Mouse (Mus musculus): Measurements from ENCODE around the gene Tm2d3.
A peak's percentile ranks its signal among the peaks of the same experiment; 100 is the strongest.

The Tm2d3 gene

DNA sequence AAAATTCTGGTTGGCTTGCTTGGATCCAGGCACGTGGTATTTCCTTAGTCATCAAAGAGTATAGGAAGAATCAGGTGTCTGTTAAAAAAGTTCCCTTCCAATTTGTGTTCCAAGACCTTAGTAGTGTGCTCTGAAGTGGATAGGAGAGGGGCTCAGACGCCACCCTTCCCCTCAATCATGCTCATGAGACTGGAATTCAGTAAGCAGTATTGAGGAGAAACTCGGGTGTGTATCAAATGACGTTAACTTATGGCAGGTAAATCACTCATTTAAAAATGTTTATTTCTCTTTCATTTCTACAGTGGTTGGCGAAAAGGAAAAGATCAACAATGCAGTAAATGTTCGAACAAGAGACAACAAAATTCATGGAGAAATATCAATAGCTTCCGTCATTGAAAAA, at the start of gene Tm2d3:
TSS of gene Tm2d3 (plus strand) at position 301 of the 400 bp plus-strand sequence.
- DNase-seq (ENCODE audit: extremely low spot score, low read depth, low spot score): no peak

DNA sequence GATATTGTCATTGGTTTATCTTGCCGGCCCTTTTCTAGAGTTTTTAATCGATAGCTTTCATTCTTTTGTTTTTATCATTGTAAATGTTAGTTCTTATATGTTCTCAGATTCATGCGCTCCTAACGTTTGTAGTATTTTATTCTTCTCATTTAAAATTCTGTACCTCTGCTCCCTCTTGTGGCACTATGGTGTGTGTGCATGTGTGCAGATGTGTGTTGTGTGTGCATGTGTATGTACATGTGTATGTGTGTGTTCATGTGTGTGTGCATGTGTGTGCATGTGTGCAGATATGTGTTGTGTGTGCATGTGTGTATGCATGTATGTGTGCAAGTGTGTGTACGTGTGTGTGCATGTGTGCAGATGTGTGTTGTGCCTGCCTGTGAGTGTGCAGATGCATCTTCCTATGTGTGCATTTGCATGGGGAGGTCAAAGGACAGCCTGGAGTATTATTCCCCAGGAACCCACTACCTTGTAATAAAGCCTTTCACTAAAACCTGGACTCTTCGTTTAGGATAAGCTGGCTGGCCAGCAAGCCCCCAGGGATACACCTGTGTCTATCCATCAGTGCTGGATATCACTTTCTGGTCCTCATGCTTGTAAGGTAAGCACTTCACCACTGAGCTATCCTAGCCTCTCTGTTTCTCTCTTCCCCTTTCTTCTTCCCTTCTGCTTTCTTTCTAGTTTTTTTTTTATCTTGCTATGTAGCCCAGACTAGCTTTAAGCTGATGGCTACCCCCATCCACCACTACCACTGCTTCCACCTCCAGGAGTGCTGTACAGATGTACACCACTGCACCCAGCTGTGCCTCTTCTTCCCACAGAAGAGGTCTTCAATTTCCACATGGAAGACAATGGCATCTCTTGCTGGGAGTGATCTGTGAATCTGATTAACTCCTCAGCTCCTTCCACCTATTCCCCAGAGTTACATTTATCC, 48.3 kb upstream of the Tm2d3 start:
- no peak for DNase-seq (ENCODE audit: extremely low spot score, low read depth, low spot score)

DNA sequence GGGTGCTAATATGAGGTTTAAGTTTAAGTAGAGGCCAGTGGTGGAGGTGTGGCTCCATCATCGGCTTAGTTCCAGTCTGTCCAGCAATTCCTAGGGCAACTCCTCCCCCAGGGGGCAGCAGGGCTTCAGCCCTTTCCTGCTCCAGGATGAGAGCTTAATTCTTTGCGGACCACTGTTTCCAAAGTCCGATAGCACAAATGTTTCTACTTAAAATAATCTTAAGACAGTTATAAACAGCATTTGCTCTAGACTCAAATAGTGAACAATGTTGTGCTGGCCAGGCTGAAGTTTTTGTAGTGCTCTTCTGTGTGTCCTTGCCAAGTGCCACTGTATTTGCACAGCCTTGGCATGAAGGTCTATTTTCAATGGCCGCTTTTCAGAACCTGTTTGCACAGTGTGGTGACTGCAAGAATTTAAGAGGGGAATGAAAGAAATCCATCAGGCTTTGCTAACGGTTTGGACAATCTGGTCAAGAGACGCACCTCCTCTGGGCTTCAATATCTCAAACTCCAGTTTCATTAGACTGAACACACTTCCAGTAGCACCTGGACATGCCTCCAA, 47.0 kb upstream of the Tm2d3 start:
- DNase-seq (ENCODE audit: extremely low spot score, low read depth, low spot score): no peak

GRCm38 (mm10) chr7:65644643-65645351, 46.2 kb upstream of the Tm2d3 start, which contains the start of gene Tarsl2:
TSS of gene Tarsl2 (plus strand) at chr7:65644898.
- DNase-seq (ENCODE audit: extremely low spot score, low read depth, low spot score): peak; percentile 56

GRCm38 (mm10) chr7:65645996-65646395, 45.0 kb upstream of the Tm2d3 start:
- DNase-seq (ENCODE audit: extremely low spot score, low read depth, low spot score): no peak

DNA sequence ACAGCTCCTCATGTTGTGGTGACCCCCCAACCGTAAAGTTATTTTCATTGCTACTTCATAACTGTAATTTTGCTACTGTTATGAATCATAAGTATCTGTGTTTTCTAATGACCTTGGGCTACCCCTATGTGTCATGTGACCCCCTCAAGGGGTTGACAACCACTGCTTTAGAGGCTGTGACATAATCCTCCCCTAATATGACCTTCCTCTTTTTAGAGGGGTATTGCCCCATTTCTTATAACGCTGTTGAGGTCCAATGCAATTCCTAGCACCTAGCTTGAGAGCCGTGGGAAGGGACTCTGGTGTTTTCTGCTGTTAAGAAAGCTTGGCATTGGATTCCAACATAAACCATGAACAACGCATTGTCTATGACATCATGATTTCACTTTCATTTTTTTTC, 40.3 kb upstream of the Tm2d3 start:
- no peak for DNase-seq (ENCODE audit: extremely low spot score, low read depth, low spot score)

DNA sequence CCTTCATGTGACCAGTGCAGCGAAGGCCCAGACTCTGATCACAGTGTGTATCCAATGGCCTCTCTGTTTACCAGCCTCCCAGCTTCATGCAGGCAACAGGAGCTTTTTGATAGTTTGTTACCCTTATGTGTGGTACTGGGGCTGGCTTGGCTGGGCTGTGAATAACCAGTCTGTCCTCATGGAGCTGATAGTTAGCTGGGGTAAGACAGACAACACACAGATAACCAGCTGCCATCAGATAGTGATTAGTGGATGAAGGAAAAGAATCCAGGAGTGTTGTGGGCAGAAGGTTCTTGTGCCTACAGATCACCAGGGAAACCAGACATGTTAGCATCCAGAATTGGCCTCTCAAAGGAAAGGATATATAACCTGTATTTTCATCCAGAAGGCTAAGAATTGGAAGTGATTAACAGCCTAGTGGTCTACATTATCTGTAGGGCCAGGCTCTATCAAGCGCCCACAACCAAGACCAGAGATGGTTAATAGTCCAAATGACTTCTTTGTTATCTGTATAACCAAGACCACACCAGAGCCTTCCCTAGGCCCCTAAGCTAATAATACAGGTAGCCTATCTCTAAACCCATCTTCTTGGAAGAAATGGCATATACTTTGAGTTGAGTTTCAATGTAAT, 33.4 kb upstream of the Tm2d3 start:
- DNase-seq (ENCODE audit: extremely low spot score, low read depth, low spot score): no peak

DNA sequence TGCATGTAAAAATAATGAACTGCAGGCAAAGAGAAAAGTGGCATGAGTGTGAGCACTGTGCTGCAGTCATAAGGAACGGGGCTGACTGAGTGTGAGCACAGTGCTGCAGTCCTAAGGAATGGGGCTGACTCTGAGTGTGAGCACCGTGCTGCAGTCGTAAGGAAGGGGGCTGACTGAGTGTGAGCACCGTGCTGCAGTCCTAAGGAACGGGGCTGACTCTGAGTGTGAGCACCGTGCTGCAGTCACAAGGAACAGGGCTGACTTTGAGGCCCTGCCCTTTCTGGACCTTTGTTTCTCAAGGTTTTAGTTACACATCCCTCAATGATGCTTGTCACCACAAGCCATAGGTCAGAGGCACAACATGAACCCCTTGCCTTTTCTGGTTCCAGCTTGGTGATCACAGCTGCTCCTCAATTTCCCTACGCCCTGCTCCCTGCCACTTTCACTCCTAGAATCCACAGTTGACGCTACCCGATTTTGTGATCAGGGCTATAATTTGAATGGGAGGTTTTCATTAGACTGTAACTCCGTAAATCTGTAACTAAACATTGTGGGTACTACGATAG, 27.7 kb upstream of the Tm2d3 start:
- no peak for DNase-seq (ENCODE audit: extremely low spot score, low read depth, low spot score)

- no peak for DNase-seq (ENCODE audit: extremely low spot score, low read depth, low spot score)
Measured at GRCm38 (mm10) chr7:65663886-65664285, 27.1 kb upstream of the Tm2d3 start.

GRCm38 (mm10) chr7:65667491-65667890, 23.5 kb upstream of the Tm2d3 start:
- DNase-seq (ENCODE audit: extremely low spot score, low read depth, low spot score): no peak

- DNase-seq (ENCODE audit: extremely low spot score, low read depth, low spot score): no peak
Measured at GRCm38 (mm10) chr7:65678050-65678449, 12.9 kb upstream of the Tm2d3 start.

- no peak for DNase-seq (ENCODE audit: extremely low spot score, low read depth, low spot score)
Measured at GRCm38 (mm10) chr7:65678900-65679595, 11.9 kb upstream of the Tm2d3 start.

DNA sequence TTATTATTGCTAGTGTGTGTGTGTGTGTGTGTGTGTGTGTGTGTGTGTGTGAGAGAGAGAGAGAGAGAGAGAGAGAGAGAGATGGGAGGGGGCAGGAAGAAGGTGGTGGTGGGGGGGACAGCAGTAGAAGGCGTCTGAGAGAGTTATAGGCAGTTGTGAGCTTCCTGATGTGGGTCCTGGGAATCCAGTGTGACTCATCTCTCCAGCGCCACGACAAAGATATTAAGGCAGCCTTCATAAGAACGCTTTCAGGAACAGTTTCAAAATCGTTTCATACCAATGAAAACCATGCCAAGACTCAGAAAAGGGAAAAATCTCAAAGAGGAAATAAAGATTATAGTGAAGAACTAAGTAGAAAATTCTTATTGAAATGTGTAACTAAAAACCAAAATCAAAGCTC, 9.8 kb upstream of the Tm2d3 start:
- no peak for DNase-seq (ENCODE audit: extremely low spot score, low read depth, low spot score)

GRCm38 (mm10) chr7:65684256-65684835, 6.6 kb upstream of the Tm2d3 start:
- DNase-seq (ENCODE audit: extremely low spot score, low read depth, low spot score): no peak

DNA sequence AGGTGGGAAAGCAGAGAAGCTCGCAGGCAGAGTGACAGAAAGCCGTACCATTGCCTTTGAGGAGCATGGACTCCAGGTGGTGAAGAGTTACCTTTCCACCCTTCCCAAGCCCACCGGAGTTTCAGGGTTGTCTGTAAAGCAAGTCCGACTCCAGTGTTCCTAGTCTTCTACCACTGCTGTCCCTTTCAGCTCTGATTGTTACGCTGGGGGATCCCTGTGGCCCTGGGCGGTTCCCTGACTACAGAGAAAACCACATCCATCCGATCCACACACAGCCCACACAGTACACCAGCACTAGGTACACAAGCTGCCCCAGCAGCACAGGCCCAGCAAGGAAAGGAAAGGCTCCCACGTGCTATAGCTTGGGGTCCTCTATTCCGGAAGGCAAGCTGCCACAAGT, 4.3 kb upstream of the Tm2d3 start:
- DNase-seq (ENCODE audit: extremely low spot score, low read depth, low spot score): no peak

DNA sequence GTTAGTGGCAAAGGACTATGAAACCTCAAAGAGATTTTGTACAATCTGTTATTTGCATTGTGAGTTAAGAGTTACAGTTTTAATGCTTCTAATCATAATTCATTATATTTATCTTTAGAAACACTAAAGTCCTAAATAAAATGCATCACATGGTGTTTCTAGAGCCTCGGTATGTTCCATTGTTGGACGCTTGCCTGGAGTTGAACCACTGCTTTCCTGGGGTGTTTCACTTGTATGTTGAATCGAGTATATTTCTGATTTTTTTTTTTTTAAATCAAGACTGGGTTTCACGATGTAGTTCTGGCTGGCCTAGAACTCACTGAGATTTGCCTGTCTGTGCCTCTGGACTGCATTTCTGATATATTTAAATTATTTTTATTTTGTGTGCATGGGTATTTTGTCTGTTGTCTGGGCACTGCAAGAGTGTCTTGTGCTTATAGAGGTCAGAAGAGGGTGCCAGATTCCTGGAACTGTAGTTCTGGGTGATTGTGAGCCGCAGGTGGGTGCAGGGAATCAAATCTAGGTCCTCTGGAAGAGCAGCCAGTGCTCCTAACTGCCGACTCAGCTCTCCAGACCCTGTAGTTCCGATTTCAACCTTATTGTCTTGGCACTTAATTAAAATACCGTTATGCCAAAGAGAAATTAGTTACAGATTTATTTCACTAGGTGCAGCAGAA, 1.1 kb downstream of the Tm2d3 start:
- no peak for DNase-seq (ENCODE audit: extremely low spot score, low read depth, low spot score)

GRCm38 (mm10) chr7:65692883-65693282, 1.9 kb downstream of the Tm2d3 start:
- DNase-seq (ENCODE audit: extremely low spot score, low read depth, low spot score): no peak

- peak; percentile 35 for DNase-seq (ENCODE audit: extremely low spot score, low read depth, low spot score)
Measured at GRCm38 (mm10) chr7:65693301-65693821, 2.4 kb downstream of the Tm2d3 start.

- no peak for DNase-seq (ENCODE audit: extremely low spot score, low read depth, low spot score)
Measured at GRCm38 (mm10) chr7:65696450-65696849, 5.5 kb downstream of the Tm2d3 start.

Measured in hindlimb bud, embryonic 11.5 days (tissue).